Mouse (Mus musculus): ENCODE data around the gene Gm45021.
A peak's percentile ranks its signal among the peaks of the same experiment; 100 is the strongest.

Gm45021 gene

DNA sequence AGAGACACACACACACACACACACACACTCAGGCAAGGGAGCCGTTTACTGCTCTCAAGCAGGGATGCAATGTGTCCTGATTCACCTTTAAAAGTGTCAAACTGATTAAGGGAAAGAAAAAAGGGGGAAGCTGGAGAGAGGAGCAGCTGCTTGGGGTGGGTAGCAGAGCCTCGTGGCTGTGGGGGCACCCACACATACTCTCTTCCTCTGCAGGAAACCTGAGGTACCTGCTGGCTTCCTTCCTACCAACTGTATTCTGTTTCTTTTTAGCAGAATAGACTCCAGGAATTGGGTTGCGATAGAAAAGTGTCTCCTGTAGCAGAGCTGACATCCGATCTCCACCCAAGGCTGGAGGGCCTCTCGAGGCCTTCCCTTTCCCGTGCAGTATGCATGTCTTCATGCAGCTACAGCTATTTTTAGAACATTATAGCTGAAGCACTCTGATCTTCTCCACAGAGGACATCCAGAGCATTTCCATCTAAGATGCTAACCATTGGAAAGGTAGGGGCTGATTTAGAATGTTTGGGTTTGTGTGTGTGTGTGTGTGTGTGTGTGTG lies at the start of gene Gm45021:
TSS of gene Gm45021 (plus strand) at position 417 of the 557 bp plus-strand sequence.
- DNase-seq (ENCODE audit: low spot score in 2 of 2), result no peak

DNA sequence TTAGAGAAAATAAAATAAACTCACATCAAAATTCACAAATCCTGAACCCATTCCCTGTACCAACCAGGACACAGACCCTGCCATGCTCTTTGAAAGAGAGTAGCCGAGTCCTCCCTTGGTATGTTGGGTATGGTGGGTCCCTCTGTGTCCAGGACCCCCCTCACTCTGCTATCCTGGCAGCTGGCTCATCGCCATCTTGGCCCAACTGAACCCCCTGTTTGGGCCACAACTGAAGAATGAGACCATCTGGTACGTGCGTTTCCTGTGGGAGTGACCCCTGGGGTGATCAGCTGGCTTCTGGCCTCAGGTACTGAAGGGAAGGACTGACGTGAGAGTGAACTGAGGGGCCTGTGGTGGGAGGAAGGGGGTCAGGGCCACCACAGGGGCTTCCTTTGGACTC lies 49.5 kb upstream of the Gm45021 start:
- DNase-seq (ENCODE audit: low spot score in 2 of 2), result no peak

DNA sequence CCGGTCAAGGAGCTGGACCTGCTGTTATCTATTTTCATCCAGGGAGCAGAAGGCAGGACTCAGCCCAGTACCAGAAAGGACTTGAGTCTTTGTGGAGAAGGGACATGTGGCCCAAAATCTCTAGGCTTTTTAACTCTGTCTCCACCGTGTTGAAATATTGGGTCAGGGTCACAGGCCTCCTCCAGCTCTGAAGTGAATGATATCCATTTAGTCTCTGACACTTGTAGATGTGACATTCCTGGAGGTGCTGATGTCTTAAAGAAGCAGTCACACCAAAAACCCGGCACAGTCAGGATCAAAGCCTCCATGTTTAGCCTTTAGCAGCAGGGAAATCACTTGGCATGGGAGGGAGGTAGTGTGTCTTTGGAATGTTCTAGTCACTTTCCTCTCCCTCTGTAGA lies 48.7 kb upstream of the Gm45021 start:
- DNase-seq (ENCODE audit: low spot score in 2 of 2), result no peak

DNA sequence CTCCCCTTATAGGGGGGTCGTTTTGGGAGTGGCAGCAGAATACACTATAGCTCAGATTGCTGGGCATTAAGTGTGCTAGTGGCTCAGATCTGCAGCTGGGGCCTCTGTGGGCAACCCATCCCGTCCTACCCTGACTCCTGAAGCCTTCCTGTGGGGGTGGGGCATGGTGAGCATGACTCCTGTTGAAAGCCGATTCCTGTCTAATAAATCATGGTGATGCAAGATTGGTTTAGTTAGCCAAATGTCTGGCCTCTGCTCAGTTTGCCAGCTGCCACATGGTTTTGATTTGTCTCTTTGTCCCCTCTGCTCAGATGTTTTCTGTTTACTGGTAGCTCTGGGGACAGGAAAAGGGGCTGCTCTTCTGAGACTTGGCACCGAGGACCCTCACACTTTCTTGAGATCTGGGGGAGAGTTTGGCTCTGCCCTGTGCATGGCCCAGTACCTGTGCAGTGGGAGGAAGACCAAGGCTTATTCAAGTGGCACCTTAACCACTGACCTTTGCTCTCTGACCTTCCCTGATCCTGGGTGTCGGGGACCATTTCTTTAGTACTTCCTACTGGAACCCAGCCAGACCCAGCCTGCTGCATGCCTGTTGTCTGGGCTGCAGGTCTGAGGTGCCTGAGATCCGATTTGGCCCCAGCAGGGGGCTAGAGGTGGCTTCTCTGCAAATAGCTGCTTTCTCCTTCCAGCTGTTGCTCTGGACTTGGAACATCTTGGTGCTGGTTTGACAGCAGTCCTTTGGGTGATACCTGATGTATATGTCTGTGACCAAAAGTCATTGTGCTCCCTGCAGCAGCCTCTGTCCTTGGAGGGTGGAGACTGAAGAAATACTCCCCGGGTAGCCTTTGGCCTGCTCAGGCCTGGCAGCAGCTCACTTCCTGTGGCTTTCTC lies 47.6 kb upstream of the Gm45021 start:
- peak; percentile 27 to 53 for DNase-seq (ENCODE audit: low spot score in 2 of 2)

DNA sequence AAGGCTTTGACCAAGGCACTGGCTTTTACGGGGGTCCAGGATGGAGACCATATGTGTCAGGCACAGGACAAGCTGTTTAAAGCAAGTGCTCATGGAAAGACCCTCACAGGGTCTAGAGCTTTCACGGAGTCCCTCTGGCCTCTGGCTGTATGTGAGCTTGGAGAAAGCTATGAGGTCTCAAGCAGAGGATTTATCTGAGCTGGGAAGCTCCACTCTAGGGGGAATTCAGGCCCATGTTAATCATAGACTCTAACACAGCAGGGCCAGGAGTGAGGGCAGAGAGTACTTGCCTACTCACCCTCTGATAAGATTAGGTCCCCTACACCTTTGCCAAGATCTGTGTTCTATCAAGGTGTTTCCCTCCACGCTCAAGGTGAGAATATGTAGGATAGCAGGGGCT lies 46.8 kb upstream of the Gm45021 start:
- no peak for DNase-seq (ENCODE audit: low spot score in 2 of 2)

DNA sequence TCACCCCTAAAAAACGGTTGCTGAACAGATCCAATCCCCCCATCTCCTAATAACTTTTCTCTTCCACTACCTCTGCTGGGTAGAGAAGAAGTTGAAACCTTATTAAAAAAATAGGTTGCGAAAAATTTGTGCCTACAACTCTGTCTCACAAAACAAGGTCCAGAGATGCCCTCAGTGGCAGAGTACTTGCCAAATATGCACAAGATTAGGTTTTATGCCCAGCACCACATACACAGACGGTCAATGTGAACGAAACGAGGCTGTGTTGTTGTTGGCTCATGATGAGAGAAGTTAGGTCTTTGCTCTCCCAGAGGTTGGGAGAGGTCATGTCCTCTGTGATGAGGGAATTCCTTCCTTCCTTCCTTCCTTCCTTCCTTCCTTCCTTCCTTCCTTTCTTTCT lies 44.2 kb upstream of the Gm45021 start:
- DNase-seq (ENCODE audit: low spot score in 2 of 2), result no peak

DNA sequence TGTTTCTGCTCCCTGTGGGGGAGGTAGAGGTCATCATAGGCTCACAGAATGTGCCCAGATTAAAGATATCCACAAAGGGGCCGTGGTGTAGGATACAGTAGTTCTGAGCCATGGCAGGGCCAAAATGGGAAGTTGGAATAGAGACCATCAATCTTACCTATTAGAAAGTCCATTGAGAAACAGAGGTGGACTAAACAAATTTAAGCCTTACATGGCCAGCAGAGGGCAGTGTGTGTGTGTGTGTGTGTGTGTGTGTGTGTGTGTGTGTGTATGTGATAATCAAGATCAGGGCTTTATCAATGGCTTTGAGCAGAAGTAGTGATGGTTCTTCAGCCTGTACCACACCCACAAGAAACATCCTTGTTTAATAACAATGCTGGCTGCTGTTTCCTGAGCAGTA lies 43.1 kb upstream of the Gm45021 start:
- no peak for DNase-seq (ENCODE audit: low spot score in 2 of 2)

DNA sequence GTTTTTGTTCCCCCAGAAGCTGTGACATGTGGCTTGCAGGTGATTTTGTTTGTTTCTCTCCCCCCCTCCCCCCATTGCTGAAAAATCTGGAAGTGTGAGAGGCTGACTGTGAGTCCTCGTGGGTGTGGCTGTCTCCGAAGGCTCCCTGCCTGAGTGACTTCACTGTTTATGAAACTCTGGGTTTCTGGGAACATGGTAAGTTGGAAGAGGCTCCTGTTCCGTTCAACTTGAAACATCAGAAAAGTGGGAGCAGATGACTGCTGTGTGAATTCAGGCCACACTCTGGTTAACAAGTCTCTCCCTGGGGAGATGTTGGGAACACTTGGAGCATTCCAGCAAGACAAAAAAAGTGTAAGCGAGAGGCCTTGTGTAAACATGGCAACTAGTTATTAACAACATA lies 42.6 kb upstream of the Gm45021 start:
- no peak for DNase-seq (ENCODE audit: low spot score in 2 of 2)

DNA sequence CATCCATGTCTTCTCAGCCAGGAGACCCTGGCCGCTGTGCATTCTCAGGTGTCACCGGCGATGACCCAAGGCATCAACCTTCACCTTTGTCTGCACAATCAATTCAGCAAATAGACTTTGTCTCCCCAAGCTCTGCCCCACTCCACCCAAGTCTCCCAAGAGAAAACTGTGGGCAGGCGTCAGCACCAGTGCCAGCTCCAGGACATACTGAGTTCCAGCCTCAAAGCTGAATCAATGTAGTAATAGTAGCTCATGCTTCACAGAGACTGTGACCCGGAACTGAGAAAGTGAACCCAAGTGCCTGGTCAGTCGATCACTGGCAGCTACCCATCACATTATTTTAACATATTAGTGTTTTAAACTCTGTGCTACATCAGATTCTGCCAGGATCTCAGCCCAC lies 41.1 kb upstream of the Gm45021 start:
- DNase-seq (ENCODE audit: low spot score in 2 of 2), result no peak

DNA sequence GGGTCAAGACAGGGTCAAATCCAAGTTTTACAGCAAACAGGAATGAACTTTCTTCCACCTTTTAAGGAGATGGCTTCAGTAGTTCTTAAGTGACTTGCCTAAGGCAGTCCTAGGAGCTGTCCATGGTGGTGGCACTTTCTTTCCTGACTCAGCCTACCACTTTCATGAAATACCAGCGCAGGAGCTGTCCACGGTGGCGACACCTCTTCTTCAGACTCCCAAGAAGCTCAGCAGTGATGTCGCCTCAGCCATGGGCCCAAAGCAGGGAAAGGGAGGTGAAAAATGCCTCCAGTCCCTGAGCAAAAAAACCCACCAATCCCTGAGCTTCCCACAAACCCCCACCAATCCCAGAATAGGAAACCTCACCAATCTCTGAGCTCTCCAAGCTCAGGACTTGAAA lies 36.5 kb upstream of the Gm45021 start:
- DNase-seq (ENCODE audit: low spot score in 2 of 2), result no peak

DNA sequence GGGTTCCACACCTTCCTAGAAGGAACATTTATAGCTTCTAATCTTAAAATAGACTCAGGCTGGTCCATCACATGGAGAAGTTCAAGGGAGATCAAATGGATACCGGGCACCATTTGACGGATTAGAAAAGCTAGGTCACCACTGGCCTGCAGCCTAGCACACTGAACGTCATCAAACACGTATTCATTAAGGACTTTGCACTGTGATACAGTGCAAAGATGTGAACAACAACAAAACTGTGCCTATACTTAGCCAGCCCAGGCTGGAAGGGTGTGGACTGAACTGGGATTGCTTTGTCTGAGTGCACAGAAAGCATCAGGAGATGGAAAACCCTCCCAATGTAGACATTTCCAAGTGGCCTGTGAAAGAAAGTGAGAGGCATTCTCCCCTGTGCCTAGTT lies 35.6 kb upstream of the Gm45021 start:
- DNase-seq (ENCODE audit: low spot score in 2 of 2), result no peak

DNA sequence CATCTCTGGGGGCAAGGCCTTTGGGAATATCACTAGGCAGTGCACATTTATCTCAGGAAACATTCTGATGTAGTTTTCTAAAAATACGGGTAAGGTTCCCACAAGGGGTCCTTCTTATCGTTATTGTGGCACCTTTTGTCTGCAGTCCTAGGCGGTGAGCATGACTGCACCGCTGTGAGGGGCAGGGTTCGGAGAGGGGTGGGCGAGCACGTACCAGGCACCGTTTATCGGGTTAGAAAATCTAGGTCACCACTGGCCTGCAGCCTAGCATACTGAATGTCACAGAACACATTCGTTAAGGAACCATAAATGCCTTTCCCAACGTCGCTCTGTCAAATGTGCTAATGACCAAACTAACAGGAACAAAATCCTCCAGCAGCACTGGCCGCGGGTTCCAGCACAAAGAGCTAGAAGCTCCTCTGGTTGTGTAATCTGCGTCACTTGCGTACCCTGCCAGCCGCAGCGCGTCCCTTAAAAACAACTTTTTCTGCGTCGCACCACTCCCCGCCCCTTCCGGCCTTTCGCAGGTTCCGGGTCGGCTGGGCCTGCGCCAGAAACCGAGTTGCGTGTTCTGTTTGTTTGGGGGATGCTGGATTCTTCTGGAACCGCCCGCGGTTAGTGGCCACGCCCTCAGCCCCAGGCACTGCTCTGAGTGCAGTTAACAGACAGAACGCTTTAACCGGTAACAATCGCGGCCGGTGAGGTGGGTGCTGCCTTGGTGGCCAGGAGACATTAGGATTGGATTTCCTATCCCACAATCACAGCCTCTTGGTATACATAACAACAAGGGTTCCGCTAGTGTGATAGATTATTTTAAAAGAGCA lies 34.9 kb upstream of the Gm45021 start, which contains the start of gene Lrrc61:
TSS of gene Lrrc61 (plus strand) at position 517 of the 824 bp plus-strand sequence.
- peak; percentile 95 to 98 for DNase-seq (ENCODE audit: low spot score in 2 of 2)

DNA sequence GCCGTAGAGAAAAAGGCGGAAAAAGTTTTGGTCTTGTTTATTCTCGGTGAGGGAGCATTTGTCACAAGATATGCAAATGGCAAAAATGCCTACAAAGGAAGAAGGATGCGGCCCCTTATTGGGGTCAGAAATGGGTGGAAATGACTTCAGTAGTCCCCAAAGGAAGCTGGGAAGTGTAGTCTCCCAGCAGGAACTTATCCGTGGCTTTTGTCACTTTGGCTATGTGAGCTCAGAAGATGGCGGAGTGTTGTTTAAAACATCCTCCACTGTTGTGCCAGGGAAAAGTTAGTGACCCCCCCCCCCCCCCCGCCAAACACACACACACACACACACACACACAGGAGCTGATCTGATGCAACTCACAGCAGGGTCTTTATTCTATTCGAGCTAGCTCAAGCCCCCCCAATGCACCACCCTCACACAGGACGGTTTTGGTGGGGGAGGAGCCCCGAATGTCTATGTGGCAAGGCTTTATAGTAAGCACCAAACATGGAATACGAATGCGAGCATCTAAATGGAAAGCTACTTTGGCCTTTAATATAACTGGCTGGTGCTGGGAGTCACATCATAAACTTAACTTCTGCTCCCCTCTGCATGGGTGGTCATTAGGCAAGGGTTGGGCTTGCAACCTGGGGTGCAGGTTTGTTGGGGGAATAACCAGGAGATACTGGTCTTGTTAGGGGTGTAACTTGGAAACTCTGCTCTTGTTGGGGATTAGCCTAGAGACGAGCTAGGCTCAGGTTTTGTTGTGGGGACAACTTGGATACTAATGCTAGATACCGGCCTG lies 34.1 kb upstream of the Gm45021 start:
- DNase-seq (ENCODE audit: low spot score in 2 of 2), result no peak

DNA sequence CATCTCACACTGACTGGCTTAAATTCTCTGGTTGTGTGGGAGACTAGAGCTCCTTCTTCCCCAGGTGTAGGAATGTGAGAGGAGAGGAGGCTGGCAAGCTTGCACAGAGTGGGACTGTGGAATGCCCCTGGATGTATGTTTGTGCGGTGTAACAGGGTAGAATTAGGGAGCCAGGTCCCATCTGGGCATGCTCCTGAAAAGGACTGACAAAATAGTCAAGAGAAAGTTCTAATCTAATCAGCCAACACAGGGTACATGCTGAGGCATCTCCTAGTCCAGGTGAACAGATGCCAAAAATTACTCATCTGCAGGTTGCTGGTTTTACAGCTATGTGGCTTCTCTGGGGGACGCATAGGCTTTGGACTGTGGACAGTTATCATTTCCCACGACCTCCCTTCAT lies 33.5 kb upstream of the Gm45021 start:
- no peak for DNase-seq (ENCODE audit: low spot score in 2 of 2)

DNA sequence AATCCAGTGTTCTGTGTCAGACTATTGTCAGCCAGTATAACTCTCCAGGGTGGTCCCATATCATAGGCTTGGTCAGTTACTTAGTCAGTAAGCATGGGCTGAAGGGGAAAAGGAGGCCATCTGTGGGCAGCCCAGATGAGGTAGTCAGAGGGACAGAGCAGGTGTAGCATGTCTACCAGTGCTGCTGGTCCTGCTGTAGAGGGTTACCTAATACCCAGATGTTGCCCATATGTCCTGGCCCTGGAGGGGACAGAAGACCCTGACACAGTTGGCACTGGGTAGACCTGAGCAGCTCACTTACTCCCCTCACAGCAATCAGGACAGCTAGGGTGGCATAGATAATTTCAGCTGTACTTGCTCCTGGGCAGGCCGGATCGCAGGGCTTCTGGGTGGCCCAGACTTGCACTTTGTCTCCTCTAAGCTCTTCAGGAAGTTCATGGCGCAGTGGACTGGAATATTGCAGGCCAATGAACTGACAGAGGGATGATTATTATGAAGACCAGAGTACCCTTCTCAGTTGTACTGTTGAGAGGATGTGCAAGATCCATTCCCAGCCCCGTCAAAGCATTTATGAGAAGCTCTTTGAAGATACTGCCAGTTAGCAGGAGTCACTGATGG lies 23.6 kb upstream of the Gm45021 start:
- DNase-seq (ENCODE audit: low spot score in 2 of 2), result no peak

DNA sequence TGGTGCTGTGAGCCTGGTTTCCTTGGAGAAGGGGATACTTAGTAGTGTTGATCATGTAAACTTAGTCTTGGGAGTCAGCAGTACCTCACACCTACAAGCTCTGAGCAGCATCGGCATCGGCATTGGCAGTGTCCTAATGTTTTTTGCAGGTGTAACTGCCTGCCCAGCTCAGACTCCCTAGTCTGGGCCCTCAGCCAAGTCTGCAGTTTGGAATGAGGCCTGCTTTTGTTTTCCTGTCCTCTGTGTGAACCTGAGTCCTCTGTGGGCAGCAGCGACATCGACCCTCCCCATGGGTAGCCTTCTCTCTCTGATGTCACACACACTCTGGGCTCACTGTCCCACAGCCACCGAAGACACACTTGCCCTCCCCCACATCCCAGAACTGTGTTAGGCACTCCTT lies 23.1 kb upstream of the Gm45021 start:
- DNase-seq (ENCODE audit: low spot score in 2 of 2), result no peak

DNA sequence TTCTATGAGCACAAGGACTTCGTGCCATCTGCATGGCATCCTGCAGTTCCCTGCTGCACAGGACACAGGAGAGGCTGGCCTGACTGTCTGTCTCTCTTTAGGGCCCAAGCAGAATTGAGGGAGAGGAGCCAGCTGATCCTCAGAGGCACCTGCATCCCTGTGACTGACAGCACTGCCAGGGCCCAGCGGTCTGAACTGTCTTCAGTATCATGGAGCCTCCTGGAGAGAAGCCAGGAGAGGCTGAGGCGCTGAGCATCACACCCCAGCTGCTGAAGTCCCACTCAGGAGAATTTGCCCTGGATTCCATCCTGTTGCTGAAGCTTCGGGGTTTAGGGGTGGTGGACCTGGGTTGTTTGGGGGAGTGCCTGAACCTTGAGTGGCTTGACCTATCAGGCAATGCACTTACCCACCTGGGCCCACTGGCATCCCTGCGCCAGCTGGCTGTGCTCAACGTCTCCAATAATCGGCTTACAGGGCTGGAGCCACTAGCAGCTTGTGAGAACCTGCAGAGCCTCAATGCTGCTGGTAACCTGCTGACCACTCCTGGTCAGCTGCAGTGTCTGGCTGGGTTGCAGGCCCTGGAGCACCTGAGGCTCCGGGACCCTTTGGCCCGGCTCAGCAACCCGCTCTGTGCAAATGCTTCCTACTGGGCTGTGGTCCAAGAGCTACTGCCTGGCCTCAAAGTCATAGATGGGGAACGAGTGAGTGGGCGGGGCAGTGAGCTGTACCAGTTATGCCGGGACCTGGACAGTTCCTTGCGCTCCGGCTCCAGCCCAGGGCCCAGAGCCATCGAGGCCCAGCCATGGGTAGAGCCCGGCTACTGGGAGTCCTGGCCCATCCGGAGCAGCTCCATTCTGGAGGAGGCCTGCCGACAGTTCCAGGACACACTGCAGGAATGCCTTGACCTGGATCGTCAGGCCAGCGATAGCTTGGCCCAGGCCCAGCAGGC lies 21.1 kb upstream of the Gm45021 start:
- DNase-seq (ENCODE audit: low spot score in 2 of 2), result no peak

DNA sequence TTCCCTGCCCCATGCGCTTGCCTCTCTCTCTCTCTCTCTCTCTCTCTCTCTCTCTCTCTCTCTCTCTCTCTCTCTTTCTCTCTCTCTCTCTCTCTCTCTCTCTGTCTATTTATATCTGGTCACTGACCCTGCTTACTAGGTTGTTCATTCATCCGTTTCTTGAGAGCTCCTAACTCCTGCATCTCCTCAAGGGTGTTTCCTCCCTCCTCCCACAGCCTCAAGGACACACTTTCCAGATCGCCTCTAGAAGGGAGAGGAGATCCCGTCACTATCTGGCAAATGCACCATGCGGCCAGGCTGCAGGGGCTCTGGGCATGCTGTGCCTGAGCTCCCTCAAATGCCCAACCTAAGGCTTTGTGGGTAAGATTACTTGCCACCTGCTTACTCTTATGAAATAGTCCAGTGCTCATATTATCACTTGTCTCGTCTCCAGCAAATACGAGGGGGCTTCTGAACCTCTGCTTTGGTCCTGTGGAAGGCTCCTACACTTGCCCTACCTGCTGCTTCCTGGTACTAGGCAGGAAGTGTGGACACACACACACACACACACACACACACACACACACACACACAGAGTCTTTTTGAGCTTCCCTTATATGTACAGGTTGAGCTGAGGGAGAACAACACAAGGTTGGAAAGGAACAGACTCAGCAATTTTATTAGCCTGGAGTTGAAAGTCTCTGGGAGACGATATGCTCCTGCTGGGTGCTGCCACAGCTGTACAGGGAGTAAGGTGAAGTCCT lies 20.2 kb upstream of the Gm45021 start:
- no peak for DNase-seq (ENCODE audit: low spot score in 2 of 2)

DNA sequence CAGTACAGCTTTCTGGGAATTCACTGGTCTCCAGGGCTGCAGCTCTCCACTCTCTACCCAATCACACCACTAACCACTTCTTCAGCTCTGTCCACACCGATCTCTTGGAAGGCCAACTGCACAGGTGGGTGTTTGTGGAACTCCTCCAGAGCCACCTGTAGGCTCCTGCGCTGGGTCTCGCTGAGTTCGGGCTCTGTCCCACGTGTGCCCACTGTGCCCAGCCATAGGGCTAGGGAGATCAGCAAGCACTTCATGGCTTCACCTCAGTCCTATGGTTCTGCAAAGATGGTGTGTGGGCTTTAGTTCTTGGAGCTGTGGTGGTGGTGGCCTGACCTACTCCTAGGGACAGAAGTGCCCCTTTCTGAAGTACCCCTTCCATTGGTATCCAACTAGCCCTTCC lies 17.4 kb upstream of the Gm45021 start:
- no peak for DNase-seq (ENCODE audit: low spot score in 2 of 2)

Measured in urinary bladder, adult 18-20 months (tissue).